In the genomic region with DNA sequence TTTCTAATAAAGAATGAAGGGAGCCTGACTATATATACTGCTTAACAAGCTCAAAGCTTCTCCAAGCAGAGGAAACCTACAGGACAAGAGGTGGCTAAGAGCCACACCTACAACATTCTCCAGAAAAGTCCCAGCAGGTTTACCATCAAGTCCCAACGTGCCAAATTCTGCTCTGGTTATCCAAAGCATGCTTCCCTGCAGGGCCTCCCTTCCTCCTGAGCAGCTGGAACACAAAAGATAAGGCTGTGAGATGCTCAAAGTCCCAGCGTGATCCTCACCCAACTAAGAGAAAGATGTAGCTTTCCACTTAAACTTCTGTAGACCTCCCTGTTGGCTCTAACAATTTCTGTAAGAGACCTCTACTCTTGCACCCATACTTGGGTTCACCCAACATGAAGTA, we compare ENCODE assay signal across 15 mouse cellular contexts. TPM values are rescaled to one million over a fixed set of nuclear protein-coding genes. Genes with fewer than 3 reads are reported as not detected.
A peak's percentile ranks its signal among the peaks of the same experiment; 100 is the strongest.
DNase-seq lines count a peak whose midpoint lies in the region; ATAC-seq and TF ChIP-seq lines count a peak whose summit lies in the region.
"Had no signal": no experiment of that assay in that cellular context is flagged by ENCODE, and none has a peak within 500 bp of the region (broad histone marks: within the 10 kb centered on the region; RNA-seq: fewer than 3 reads in every experiment).

No protein-coding gene starts in this region.

- intact Hi-C loops in heart, postnatal 36 days (cut with DNase I), result no loop called here

- no peak for TF ChIP-seq EP300 in MEL (IDR thresholded peaks at IDR 0.05; ENCODE audit: low read depth in 1 of 2, low read length in 2 of 2)
- TF ChIP-seq EP300 in liver, embryonic 14.5 days (IDR thresholded peaks at IDR 0.05; ENCODE audit: low read depth), result peak; percentile 68

- no peaks in the 10 kb centered on the region for H3K27me3 ChIP-seq in heart, embryonic 11.5 days (ENCODE audit: control insufficient read depth, insufficient read depth, low read length)
- no peaks in the 10 kb centered on the region; a peak in 1 of 4 replicates for H3K27me3 ChIP-seq in MEL (ENCODE audit: control insufficient read depth in 1 of 2, insufficient read depth in 2 of 2, low read length in 2 of 2)
- H3K27me3 ChIP-seq in embryonic facial prominence, embryonic 14.5 days (replicated peaks; ENCODE audit: control insufficient read depth, insufficient read depth, low read length), result no peaks in the 10 kb centered on the region
- H3K27me3 ChIP-seq in liver, embryonic 14.5 days (ENCODE audit: control insufficient read depth, insufficient read depth, low read length), result no peaks in the 10 kb centered on the region
- H3K27me3 ChIP-seq in midbrain, embryonic 15.5 days (replicated peaks), result no peaks in the 10 kb centered on the region
- H3K27me3 ChIP-seq: forebrain, embryonic 13.5 days had no signal

- peak overlapping the region; percentile 3 for H3K4me2 ChIP-seq in heart, embryonic 11.5 days
- no peak overlapping the region for H3K4me2 ChIP-seq in embryonic facial prominence, embryonic 14.5 days (ENCODE audit: low read depth, low read length)
- peak overlapping the region; percentile 83 for H3K4me2 ChIP-seq in liver, embryonic 14.5 days (ENCODE audit: low read depth)
- no peak overlapping the region for H3K4me2 ChIP-seq in midbrain, embryonic 15.5 days

- H3K4me3 ChIP-seq in heart, embryonic 11.5 days (ENCODE audit: low read depth, low read length), result no peak overlapping the region
- no peak overlapping the region for H3K4me3 ChIP-seq in MEL (ENCODE audit: control insufficient read depth in 1 of 2, insufficient read depth in 1 of 2, low read depth in 2 of 2, low read length in 2 of 2)
- no peak overlapping the region for H3K4me3 ChIP-seq in embryonic facial prominence, embryonic 14.5 days (ENCODE audit: low read depth, low read length)
- H3K4me3 ChIP-seq in liver, embryonic 14.5 days (ENCODE audit: insufficient read depth in 1 of 2, low read depth in 2 of 2, low read length in 2 of 2), result peak overlapping the region; percentile 20 to 97
- no peak overlapping the region for H3K4me3 ChIP-seq in midbrain, embryonic 15.5 days

- no peak overlapping the region for H3K9ac ChIP-seq in heart, embryonic 11.5 days (ENCODE audit: low read depth, low read length)
- no peak overlapping the region for H3K9ac ChIP-seq in MEL (ENCODE audit: control insufficient read depth, low read depth, low read length, poor library complexity, severe bottlenecking)
- H3K9ac ChIP-seq in embryonic facial prominence, embryonic 14.5 days (ENCODE audit: low read depth, low read length), result 0 out of 2 replicates have a peak overlapping the region, but pooled peaks have one; percentile 4
- peak overlapping the region; percentile 96 for H3K9ac ChIP-seq in liver, embryonic 14.5 days (replicated peaks)
- no peak overlapping the region for H3K9ac ChIP-seq in midbrain, embryonic 15.5 days

- no peaks in the 10 kb centered on the region for H3K9me3 ChIP-seq in heart, embryonic 11.5 days (replicated peaks; ENCODE audit: control insufficient read depth, low read length)
- no peaks in the 10 kb centered on the region for H3K9me3 ChIP-seq in MEL (replicated peaks; ENCODE audit: insufficient read depth, low read length)
- H3K9me3 ChIP-seq in embryonic facial prominence, embryonic 14.5 days (ENCODE audit: control insufficient read depth, low read length), result no peaks in the 10 kb centered on the region
- no peaks in the 10 kb centered on the region for H3K9me3 ChIP-seq in liver, embryonic 14.5 days (ENCODE audit: control insufficient read depth, low read length)
- no peaks in the 10 kb centered on the region for H3K9me3 ChIP-seq in midbrain, embryonic 15.5 days
- H3K9me3 ChIP-seq: forebrain, embryonic 13.5 days had no signal

- peaks cover 20% of the 10 kb centered on the region for H3K4me1 ChIP-seq in heart, embryonic 11.5 days (ENCODE audit: control insufficient read depth, insufficient read depth, low read length)
- H3K4me1 ChIP-seq in MEL (ENCODE audit: control insufficient read depth in 1 of 2, insufficient read depth in 2 of 2, low read length in 2 of 2), result peaks cover 4 to 16% of the 10 kb centered on the region in 2 experiments; a peak in 3 of 4 replicates
- peaks cover 13% of the 10 kb centered on the region for H3K4me1 ChIP-seq in embryonic facial prominence, embryonic 14.5 days (ENCODE audit: control insufficient read depth, insufficient read depth, low read length)
- H3K4me1 ChIP-seq in liver, embryonic 14.5 days (replicated peaks; ENCODE audit: control insufficient read depth in 2 of 2, insufficient read depth in 2 of 2, low read length in 1 of 2), result peaks cover 30 to 39% of the 10 kb centered on the region in 2 experiments
- H3K4me1 ChIP-seq in midbrain, embryonic 15.5 days, result peaks cover 21% of the 10 kb centered on the region

- no peak for TF ChIP-seq CTCF in MEL (IDR thresholded peaks at IDR 0.05 in 2 of 3, conservative IDR thresholded peaks at IDR 0.05 in 1 of 3; ENCODE audit: control insufficient read depth in 1 of 3, insufficient read depth in 1 of 3, low read depth in 2 of 3, low read length in 3 of 3, poor library complexity in 1 of 3, severe bottlenecking in 1 of 3)
- no peak for TF ChIP-seq CTCF in liver, embryonic 14.5 days (IDR thresholded peaks at IDR 0.05; ENCODE audit: low read depth)

- ATAC-seq in heart, embryonic 11.5 days (replicated peaks; ENCODE audit: insufficient number of reproducible peaks, low FRiP score, low TSS enrichment), result no peak
- ATAC-seq in embryonic facial prominence, embryonic 14.5 days (ENCODE audit: low read depth), result no peak
- peak; percentile 49 for ATAC-seq in liver, embryonic 14.5 days (ENCODE audit: insufficient read depth)
- ATAC-seq in midbrain, embryonic 15.5 days (replicated peaks), result no peak
- ATAC-seq: forebrain, embryonic 13.5 days; hindbrain, embryonic 16.5 days had no signal

- peaks cover 42% of the 10 kb centered on the region for H3K79me2 ChIP-seq in MEL (ENCODE audit: control insufficient read depth, insufficient read depth, low read length, poor library complexity)

- H3K27ac ChIP-seq in heart, embryonic 11.5 days (ENCODE audit: low read depth, low read length), result no peak overlapping the region
- no peak overlapping the region for H3K27ac ChIP-seq in MEL (ENCODE audit: control insufficient read depth, low read depth, low read length)
- no peak overlapping the region for H3K27ac ChIP-seq in embryonic facial prominence, embryonic 14.5 days (replicated peaks; ENCODE audit: low read depth, low read length)
- H3K27ac ChIP-seq in liver, embryonic 14.5 days, result peak overlapping the region; percentile 72
- no peak overlapping the region for H3K27ac ChIP-seq in midbrain, embryonic 15.5 days
- H3K27ac ChIP-seq: forebrain, embryonic 13.5 days had no signal

- no peak for DNase-seq in heart, postnatal 36 days
- peak; percentile 41 for DNase-seq in MEL (ENCODE audit: low read depth, low spot score)
- no peak for DNase-seq in embryonic facial prominence, embryonic 14.5 days (ENCODE audit: low spot score)
- DNase-seq in liver, embryonic 14.5 days (ENCODE audit: low read depth in 3 of 3, low spot score in 3 of 3), result peak; percentile 60 to 74 (median 70)
- no peak for DNase-seq in layer of hippocampus, adult 18-20 months (ENCODE audit: low spot score in 2 of 2)
- no peak for DNase-seq in ovary, postnatal 14 days (ENCODE audit: low spot score)
- DNase-seq: adrenal gland, postnatal 14 days; cerebellum, postnatal 14 days; gastrocnemius, postnatal 14 days; lung, adult 2 months; right cerebral cortex, postnatal 14 days had no signal

- 46% methylated on average over 2 of the region's 2 CpGs for WGBS in heart, embryonic 11.5 days (ENCODE audit: insufficient replicate concordance)
- WGBS in embryonic facial prominence, embryonic 14.5 days, result 64% methylated on average over 2 of the region's 2 CpGs
- 8% methylated on average over 2 of the region's 2 CpGs for WGBS in liver, embryonic 14.5 days (ENCODE audit: insufficient replicate concordance)
- WGBS in midbrain, embryonic 15.5 days, result 70% methylated on average over 2 of the region's 2 CpGs

- H3K36me3 ChIP-seq in heart, embryonic 11.5 days (ENCODE audit: control insufficient read depth, insufficient read depth, low read length), result peaks cover 3% of the 10 kb centered on the region; the same call in 1 of the 2 replicates
- H3K36me3 ChIP-seq in MEL (ENCODE audit: control insufficient read depth in 1 of 2, insufficient read depth in 2 of 2, low read length in 2 of 2), result peaks cover 0 to 13% of the 10 kb centered on the region in 2 experiments
- 0 out of 2 replicates have a peak, but pooled peaks cover 11% of the 10 kb centered on the region for H3K36me3 ChIP-seq in embryonic facial prominence, embryonic 14.5 days (ENCODE audit: control insufficient read depth, insufficient read depth, low read length)
- peaks cover 21% of the 10 kb centered on the region; the same call in 1 of the 2 replicates for H3K36me3 ChIP-seq in liver, embryonic 14.5 days (replicated peaks; ENCODE audit: control insufficient read depth, insufficient read depth, low read depth)
- no peaks in the 10 kb centered on the region for H3K36me3 ChIP-seq in midbrain, embryonic 15.5 days (replicated peaks)

- no peak for TF ChIP-seq POLR2A in MEL (IDR thresholded peaks at IDR 0.05; ENCODE audit: control insufficient read depth in 1 of 2, insufficient read depth in 1 of 2, low read depth in 1 of 2, low read length in 2 of 2, poor library complexity in 1 of 2)

- TF ChIP-seq RAD21 in MEL (IDR thresholded peaks at IDR 0.05; ENCODE audit: low read depth, low read length), result no peak

RNA-seq across cellular contexts. Expression of a gene that starts 1.8 kb away (rescaled TPM):
- 48.3 and 50.3 TPM in 2 replicates for polyA plus RNA-seq in heart, embryonic 11.5 days (2014; fragmentation: Nextera tagmentation; extraction: Ambion mirVana)
- total RNA-seq in heart, postnatal 36 days (2021), result 10 to 100 TPM; 43.6 to 43.8 TPM
- 33.6 and 33.9 TPM in 2 replicates for total RNA-seq in MEL (2012; rRNA removed)
- polyA plus RNA-seq in MEL (2012; ENCODE audit: insufficient read depth in 1 of 2, insufficient read length in 2 of 2, low read depth in 1 of 2, low replicate concordance in 2 of 2, missing spikeins in 1 of 2), result 10 to 100 TPM in 1 of 2 experiments, not detected in 1; 45.2 TPM
- polyA plus RNA-seq in embryonic facial prominence, embryonic 14.5 days (2014; fragmentation: Nextera tagmentation; extraction: Ambion mirVana), result 65.8 and 68.4 TPM in 2 replicates
- polyA plus RNA-seq in liver, embryonic 14.5 days (2012; rRNA removed), result 33.9 and 41.5 TPM in 2 replicates
- polyA plus RNA-seq in liver, embryonic 14.5 days (2014; fragmentation: Nextera tagmentation; extraction: Ambion mirVana), result 68.8 and 75.6 TPM in 2 replicates
- 53.9 and 57.8 TPM in 2 replicates for polyA plus RNA-seq in midbrain, embryonic 15.5 days (2015; fragmentation: Nextera tagmentation; extraction: Ambion mirVana)
- total RNA-seq in layer of hippocampus, adult 18-20 months (2021), result 10 to 100 TPM; 29.0 to 32.0 TPM

RNA-seq across cellular contexts. Expression of a gene that starts 36.6 kb away (rescaled TPM):
- 9.6 and 10.1 TPM in 2 replicates for polyA plus RNA-seq in heart, embryonic 11.5 days (2014; fragmentation: Nextera tagmentation; extraction: Ambion mirVana)
- total RNA-seq in heart, postnatal 36 days (2021), result 10 to 100 TPM; 33.2 to 46.2 TPM
- total RNA-seq in MEL (2012; rRNA removed), result 0.20 and 0.23 TPM in 2 replicates
- polyA plus RNA-seq in MEL (2012; ENCODE audit: insufficient read depth in 1 of 2, insufficient read length in 2 of 2, low read depth in 1 of 2, low replicate concordance in 2 of 2, missing spikeins in 1 of 2), result under 1 TPM in 1 of 2 experiments, not detected in 1; 0.31 TPM
- 7.1 and 11.1 TPM in 2 replicates for polyA plus RNA-seq in embryonic facial prominence, embryonic 14.5 days (2014; fragmentation: Nextera tagmentation; extraction: Ambion mirVana)
- polyA plus RNA-seq in liver, embryonic 14.5 days (2012; rRNA removed), result 2.5 TPM in 2 replicates
- 3.8 and 4.2 TPM in 2 replicates for polyA plus RNA-seq in liver, embryonic 14.5 days (2014; fragmentation: Nextera tagmentation; extraction: Ambion mirVana)
- 134 and 135 TPM in 2 replicates for polyA plus RNA-seq in midbrain, embryonic 15.5 days (2015; fragmentation: Nextera tagmentation; extraction: Ambion mirVana)
- 100 to 1,000 TPM; 130 to 133 TPM for total RNA-seq in layer of hippocampus, adult 18-20 months (2021)

Comparison
In these comparisons a context has a peak if more than half of its experiments do, and no peak if none do; other contexts are left out.
1. H3K4me2 ChIP-seq: peak in heart, embryonic 11.5 days (single experiment) and liver, embryonic 14.5 days (single experiment); none in embryonic facial prominence, embryonic 14.5 days (single experiment) and midbrain, embryonic 15.5 days (single experiment).
2. H3K4me3 ChIP-seq: peak in liver, embryonic 14.5 days (2 of 2); none in heart, embryonic 11.5 days (single experiment), MEL (0 of 2), embryonic facial prominence, embryonic 14.5 days (single experiment) and midbrain, embryonic 15.5 days (single experiment).
3. H3K9ac ChIP-seq: peak in embryonic facial prominence, embryonic 14.5 days (single experiment) and liver, embryonic 14.5 days (single experiment); none in heart, embryonic 11.5 days (single experiment), MEL (single experiment) and midbrain, embryonic 15.5 days (single experiment).
4. DNase-seq: peak in MEL (single experiment) and liver, embryonic 14.5 days (3 of 3); none in heart, postnatal 36 days (0 of 2), embryonic facial prominence, embryonic 14.5 days (single experiment), layer of hippocampus, adult 18-20 months (0 of 2) and ovary, postnatal 14 days (single experiment).
5. RNA of a gene that starts 36.6 kb away (polyA plus RNA-seq): 134 to 135 TPM in midbrain, embryonic 15.5 days; 7.1 to 11.1 TPM in embryonic facial prominence, embryonic 14.5 days, 9.6 to 10.1 TPM in heart, embryonic 11.5 days, 2.5 to 4.2 TPM in liver, embryonic 14.5 days and 0.31 TPM in MEL; every median in the first group is over 10 times any median in the second.